Mouse (Mus musculus) ovary, adult 18-20 months (tissue): Measurements from ENCODE around the gene Tmem259.

Experiments used
- DNase-seq: peaks from one replicate; pipeline ENCODE4 v3.0.0; 2022; ENCODE audit warnings: low spot score, mixed read lengths

Gene Tmem259

DNA sequence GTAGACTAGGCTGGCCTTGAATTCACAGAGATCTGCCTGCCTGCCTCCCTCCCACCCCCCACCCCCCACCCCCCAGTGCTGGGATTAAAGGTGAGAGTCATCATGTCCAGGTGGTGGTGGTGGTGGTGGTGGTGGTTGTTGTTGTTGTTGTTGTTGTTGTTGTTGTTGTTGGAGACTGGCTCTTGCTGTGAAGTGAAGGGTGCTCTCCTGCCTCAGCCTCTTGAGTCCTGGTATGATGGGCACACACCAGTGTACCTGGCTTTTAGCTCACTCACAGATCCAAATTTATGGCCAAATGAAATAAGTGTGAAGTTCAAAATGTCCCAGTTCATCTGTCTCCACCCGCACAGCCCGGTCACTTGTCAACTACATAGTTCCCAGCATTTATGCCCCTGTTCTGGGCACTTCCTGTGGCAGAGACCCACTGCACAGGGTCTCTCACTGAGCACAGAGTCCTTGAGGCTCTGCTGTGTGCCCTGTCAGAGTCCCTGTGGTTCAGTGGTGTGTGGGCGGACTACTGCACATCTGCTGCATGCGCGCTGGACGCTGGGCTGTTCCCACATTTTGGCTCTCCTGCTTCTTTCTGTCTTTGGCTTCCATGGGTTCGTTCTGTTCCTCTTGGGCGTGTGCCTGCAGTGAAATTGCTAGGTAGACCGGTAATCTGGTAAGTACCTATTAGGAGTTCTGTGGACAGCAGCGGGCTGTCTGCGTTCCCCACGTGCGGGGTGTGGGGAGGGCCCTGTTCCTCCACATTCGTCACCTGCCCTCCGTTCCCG lies 49.1 kb downstream of the Tmem259 start:
- no peak for DNase-seq

DNA sequence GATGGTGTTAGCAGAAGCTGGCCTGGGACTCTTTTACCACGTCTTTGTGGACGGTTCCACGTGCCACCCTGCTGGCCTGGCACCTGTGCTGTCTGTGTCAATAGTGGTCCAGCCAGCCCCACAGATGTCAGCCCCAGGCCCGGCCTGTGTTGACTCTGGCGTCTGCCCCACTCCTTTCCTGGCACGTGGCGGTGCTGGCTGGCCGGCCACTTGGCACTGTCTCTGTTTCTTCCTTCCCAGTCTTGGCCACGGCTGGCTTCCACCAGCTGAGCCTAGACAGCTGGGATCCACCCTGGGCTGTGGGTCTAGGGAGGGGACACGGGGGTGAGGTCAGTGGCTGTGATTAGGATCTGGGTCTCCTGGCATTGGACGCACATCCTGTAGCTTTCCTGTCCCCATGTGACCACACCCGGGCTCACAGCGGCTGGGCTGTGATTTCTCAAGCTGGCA lies 49.8 kb downstream of the Tmem259 start:
- peak; percentile 71 for DNase-seq

- DNase-seq: no peak
Measured at GRCm38 (mm10) chr10:79933861-79934260, 50.3 kb downstream of the Tmem259 start.

- no peak for DNase-seq
Measured at GRCm38 (mm10) chr10:79933145-79933679, 50.9 kb downstream of the Tmem259 start.

- no peak for DNase-seq
Measured at GRCm38 (mm10) chr10:79932736-79933135, 51.4 kb downstream of the Tmem259 start.

DNA sequence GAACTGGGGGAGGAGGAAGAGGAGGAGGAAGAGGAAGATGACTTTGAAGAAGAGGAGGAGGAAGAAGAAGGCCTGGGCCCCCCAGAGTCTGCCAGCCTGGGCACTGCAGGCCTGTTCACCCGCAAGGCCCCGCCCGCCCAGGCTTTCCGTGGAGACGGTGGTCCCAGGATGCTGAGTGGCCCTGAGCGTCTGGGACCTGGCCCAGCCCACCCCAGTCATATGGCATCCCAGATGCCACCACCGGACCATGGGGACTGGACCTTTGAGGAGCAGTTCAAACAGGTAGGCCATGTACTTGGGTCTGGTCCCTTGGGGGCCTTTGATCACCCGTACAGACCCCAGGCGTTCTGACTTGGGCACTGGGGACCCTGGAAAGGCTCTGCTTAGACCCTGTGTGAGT lies 52.3 kb downstream of the Tmem259 start:
- no peak for DNase-seq

DNA sequence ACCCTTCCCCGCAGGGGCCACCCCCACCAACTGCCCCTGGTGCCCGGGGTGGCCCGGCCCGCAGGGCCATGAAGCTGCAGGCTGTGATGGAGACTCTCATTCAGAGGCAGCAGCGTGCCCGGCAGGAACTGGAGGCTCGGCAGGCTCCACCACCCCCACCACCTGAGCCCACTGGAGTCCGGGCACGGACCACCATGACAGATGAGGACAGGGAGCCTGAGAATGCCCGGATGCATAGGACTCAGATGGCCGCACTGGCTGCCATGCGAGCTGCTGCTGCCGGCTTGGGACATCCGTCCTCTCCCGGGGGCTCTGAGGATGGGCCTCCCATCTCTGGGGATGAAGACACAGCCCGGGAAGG lies 53.3 kb downstream of the Tmem259 start:
- DNase-seq: no peak

DNA sequence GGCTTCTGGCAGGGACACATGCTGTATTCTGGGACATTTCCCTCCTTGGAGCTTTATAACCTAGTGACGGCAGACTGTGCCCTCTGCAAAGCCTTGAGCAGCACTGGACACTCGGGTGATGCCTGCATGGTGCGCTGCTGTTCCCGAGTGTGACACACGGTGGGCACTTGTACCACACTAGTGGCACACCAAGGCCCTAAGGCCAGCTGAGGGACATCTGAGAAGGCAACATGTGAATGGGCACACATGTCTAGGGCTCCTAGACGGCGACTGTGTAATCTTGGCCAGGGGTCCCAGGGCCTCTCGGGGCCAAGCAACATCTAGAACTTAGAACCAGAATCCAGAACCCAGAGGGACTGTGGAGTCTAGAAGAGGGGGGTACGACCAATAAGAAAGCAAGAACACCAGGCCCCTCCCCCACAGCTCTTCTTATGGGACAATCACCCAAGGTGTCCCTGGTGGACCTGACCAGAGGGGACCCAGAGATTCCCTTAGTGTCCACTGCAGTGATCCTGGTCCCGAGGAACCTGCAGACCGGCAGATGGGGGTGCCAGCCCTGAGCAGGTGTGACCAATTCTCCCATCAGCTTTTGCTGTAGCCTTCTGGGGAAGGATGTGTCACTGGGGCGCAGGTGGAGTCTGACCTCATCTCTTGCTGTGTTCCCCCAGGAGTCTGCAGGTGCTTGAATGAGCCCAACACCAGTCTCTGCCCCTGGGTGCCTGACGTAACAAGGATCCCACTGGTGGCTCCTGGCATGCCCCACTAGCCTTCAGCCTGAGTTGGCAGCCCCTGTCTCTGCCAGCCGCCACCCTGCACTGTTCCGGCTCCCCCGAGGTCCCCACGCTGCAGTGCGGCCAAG lies 53.9 kb downstream of the Tmem259 start:
- no peak for DNase-seq

DNA sequence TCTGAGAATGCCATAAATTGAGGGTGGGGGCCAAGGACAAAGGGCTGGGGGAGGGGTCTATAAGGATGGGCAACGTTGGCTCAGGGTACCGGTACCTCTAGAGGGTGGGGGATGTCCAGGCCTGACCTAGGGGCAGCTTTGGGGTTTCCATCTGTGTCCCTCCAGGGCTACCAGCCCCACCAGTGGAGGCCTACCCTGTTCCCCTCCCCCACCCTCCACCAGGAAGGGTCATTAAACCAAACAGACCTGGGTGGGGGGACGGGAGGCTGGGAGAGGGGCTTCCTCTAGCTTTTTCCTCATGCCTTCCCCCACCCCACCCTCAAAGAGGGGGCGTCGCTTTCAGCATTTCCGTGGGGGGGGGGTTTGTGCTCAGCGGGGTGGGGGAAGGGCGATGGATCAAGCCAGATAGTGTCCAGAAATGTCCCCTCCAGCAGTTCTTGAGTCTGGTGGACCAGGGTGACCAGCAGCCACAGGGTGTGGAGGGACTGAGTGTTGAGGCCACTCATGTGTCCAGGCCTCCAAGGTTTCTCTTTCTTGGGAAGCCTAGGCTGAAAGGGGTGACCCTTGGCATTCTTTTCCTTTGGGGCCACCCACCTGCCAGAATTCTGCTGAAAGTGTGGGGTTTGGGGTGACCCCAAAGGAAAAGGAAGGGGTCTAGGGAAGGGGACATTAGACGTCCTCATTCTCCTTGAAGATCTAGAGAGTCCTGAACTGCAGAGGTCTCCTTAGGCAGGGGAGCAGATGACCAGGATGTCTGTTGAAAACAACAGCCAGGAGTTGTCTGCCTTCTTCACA lies 55.0 kb downstream of the Tmem259 start:
- no peak for DNase-seq

- peak; percentile 59 for DNase-seq
Measured at GRCm38 (mm10) chr10:79928030-79928694, 56.0 kb downstream of the Tmem259 start.

DNA sequence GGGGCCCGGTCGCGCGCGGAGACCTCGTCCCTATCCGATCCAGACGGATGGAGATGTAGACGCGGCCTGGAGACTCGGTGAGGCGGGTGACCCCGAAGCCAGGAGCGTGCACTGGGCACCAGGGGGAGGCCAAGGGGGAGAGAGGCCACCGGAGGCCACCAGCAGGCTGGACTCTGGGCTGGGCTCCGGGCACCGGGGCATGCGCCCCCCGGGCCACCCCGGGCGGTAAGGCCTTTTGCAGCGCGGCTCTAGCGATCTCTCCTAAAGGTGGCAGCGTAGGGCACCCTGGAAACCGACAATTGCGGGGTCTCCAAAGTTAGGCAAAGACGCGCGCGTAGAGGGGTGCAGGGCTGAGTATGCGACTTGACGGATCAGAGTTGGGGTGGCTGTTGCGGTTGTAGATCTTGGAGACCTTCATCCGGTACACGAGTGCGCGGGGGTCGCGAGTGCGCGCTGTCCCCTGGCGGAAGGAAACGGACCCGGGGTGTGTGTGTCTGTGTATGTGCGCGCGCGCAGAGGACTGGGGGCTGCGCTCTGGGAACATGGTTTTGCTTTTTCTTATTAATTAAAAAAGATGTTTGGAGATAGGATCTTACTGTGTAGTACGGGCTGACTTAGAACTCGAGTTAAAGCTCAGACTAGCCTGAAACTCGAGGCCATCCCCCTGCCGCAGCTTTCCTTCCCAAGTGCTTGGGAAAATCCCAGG lies 56.7 kb downstream of the Tmem259 start:
- no peak for DNase-seq

DNA sequence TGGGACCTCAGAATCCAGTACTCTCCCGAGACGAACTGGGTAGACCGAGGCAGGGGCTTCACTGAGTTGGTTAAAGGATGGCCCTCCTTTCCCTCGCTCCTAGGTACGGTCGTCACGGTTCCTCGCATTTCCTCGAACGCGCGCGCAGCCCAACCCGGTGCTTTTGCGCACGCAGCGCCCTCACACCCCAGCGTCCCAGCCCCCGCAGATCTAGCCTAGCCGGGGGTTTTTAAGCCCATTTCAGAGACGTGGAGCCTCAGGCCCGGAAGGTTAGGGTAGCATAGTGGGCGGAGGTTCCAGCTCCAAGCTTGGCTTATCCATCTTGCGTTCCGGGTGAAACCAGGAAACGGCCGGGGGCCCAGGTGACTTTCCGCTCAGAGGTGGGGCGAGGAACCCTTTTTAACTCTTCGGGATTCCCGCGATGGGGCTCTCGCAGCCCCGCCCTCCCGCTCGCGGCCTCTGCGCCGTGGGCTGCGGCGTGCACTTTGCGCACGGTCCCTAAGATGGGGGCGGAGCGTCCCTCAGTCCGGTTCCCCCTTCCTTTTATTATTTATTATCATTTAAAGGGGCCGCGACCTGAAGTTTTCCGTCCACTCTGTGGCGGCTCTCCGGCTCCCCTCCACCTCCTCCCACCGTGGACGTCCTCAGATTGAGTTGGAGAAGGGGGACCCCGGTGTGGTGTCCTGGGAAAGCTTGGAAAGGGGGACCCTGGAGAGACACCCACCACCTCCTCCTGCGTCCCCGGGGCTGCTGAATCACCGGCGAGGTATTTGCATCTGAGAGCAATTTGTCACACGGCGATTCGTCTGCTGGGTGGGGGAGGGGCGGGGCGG lies 57.4 kb downstream of the Tmem259 start, which contains the start of gene Arid3a:
Arid3a (plus strand) TSS at position 553 of the 833 bp plus-strand sequence.
- DNase-seq: peak; percentile 82

DNA sequence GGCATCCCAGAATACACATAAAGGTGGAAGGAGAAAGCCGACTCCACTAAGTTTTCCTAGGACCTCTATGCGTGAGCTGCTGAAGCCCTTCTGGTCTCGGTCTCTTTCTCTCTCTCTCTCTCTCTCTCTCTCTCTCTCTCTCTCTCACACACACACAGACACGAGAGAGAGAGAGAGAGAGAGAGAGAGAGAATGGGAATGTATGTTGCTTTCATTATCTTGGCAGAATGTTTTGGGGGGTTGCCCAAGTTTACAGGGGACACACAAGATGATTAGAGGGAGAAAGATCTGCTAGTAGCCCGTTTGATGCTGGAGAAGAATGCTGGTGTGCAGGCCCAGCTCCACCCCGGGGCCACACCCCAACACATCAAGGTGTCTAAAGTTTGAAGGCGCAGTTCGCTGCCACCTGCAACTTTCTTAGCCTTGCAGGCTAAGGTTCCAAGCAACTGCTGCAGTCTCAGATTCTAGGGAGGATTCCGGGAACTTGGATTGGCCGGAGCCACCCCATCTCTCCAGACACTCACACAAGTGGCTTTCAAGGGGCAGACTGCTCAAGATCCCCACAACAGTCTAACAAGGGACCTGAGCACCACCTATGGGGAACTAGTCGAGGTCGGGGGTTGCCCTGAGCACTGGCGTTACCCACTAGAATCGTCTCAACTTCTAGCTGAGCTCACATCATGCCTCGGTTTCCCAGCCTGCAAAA lies 58.2 kb downstream of the Tmem259 start:
- no peak for DNase-seq

- peak; percentile 76 for DNase-seq
Measured at GRCm38 (mm10) chr10:79924998-79925784, 58.9 kb downstream of the Tmem259 start.
